Mouse (Mus musculus) olfactory bulb, adult 2 months (tissue): ENCODE measurements around the gene Eddm3b.

Experiments used
- CTCF ChIP-seq: fragments of 200-500 bp; IDR thresholded peaks from 2 replicates; pipeline ENCODE4 v1.5.1; 2012; ENCODE audit warnings: low read depth, mild to moderate bottlenecking, low read length, moderate library complexity; ENCODE audit not compliant: insufficient read depth
- POLR2A ChIP-seq: fragments of 200-500 bp; IDR thresholded peaks from 2 replicates; pipeline ENCODE4 v1.6.1; 2012; ENCODE audit warnings: mild to moderate bottlenecking, low read depth, low read length, moderate library complexity; ENCODE audit not compliant: insufficient read depth

DNA sequence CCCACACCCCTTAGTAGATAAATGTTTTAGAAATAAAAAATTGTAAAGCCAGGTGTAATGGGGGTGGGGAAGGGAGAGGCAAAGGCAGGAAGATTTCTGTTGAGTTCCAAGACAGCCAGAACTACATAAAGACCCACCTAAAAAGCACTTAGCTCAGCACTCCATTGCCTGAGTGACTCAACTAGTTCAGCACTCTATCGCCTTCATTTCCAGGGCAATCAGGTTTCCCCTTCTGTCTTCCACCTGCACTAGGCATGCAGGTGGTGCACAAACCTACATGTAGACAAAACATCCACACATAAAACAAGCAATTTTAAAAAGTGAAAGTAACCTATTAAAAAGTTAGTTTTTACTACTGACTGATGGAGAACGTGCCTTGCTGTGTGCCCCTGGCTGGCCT lies 29.1 kb upstream of the Eddm3b start:
- no peak for TF ChIP-seq CTCF
- no peak for TF ChIP-seq POLR2A
